Mouse (Mus musculus) thymus, adult 2 months (tissue): ENCODE data around the gene Axin1. TPM values are rescaled to one million over a fixed set of nuclear protein-coding genes. Genes with fewer than 3 reads are reported as not detected.
"Not testable (repeated sequence)": the region's sequence is repeated elsewhere in the genome, so short reads cannot be mapped to it uniquely, and the experiment has no call there.

Experiments used
- DNase-seq: peaks from one replicate; pipeline ENCODE4 v3.0.0; 2021
- H3K27ac ChIP-seq: fragments of 200-500 bp; 2 replicates; pipeline ENCODE4 v1.5.1; 2012; ENCODE audit warnings: low read length, control low read depth; ENCODE audit not compliant: control insufficient read depth, insufficient read depth
- H3K27me3 ChIP-seq: fragments of 200-500 bp; 2 replicates; pipeline ENCODE4 v1.6.1; 2012; ENCODE audit warnings: mild to moderate bottlenecking, low read length, moderate library complexity, mixed read lengths; ENCODE audit not compliant: control insufficient read depth, insufficient read depth
- H3K36me3 ChIP-seq: fragments of 200-500 bp; 2 replicates; pipeline ENCODE4 v1.6.1; 2012; ENCODE audit warnings: mild to moderate bottlenecking, low read length, moderate library complexity; ENCODE audit not compliant: control insufficient read depth, insufficient read depth
- H3K4me1 ChIP-seq: fragments of 200-500 bp; replicated peaks from 2 replicates; pipeline ENCODE4 v1.6.1; 2012; ENCODE audit warnings: low read length; ENCODE audit not compliant: control insufficient read depth, insufficient read depth
- H3K4me3 ChIP-seq: fragments of 200-500 bp; 2 replicates; pipeline ENCODE4 v1.5.1; 2012; ENCODE audit warnings: mild to moderate bottlenecking, low read length, control low read depth, moderate library complexity; ENCODE audit not compliant: control insufficient read depth, insufficient read depth
- CTCF ChIP-seq: fragments of 200-500 bp; IDR thresholded peaks from 2 replicates; pipeline ENCODE4 v1.5.1; 2012; ENCODE audit warnings: mild to moderate bottlenecking, control low read depth, low read length, moderate library complexity, borderline replicate concordance; ENCODE audit not compliant: control insufficient read depth, poor library complexity, insufficient read depth; ENCODE audit errors: extremely low read depth
- POLR2A ChIP-seq: fragments of 200-500 bp; IDR thresholded peaks from 2 replicates; pipeline ENCODE4 v1.6.1; 2012; ENCODE audit warnings: mild to moderate bottlenecking, low read length, control low read depth, moderate library complexity; ENCODE audit not compliant: control insufficient read depth, poor library complexity, insufficient read depth; ENCODE audit errors: extremely low read depth
- WGBS: fragments of 180-500 bp; shearing (Covaris S2); methylation state at CpG from one replicate; pipeline ENCODE4 v1.1.7; 2018; 5-methylcytosine and 5-hydroxymethylcytosine counted together
- polyA plus RNA-seq: library from polyadenylated mRNA; depleted of rRNA; stranded (reverse); fragments of >200 nt; gene quantifications from 2 replicates; pipeline ENCODE4 v1.2.3, GENCODE M21; 2012

Gene Axin1
- polyA plus RNA-seq, 1 experiment: 38.0 TPM

DNA sequence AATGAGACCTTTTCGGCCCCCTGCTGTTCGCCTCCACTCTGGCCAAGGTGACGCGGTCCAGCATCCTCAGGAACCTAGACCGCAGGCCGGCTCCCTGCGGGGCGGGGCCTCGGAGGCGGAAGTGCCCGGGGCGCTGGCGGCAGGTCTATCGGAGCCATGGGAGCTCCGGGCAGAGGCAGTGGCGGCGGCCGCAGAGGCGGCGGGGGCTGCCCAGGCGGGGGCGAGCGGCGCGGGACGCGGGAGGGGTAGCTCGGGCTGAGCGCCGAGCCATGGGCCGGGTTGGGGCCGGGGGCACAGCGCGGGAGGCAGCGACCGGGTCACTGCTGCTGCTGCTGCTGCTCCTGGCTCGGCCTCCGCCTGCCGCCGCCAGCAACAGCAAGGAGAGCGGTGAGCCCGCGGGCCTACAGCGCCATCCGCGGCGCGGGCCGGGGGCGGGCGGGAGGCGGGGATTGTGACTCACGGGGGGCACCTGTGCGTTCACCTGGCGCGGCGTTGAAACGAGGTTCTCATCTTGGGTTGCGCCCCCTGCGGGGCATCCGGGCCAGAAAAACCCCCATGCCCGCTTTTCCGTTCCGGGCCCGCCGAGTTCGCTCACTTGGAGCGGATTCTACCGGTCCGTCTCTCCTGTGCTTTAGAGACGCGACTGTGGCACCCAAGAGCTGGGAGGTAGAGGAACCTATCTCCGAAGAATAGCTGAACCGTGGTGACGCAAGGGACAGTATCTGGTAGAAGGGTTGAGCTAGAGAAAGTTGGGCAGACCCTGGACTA is 25.1 kb upstream of the Axin1 start, which contains the start of gene Tmem8:
TSS of gene Tmem8 (plus strand) at position 119 of the 768 bp plus-strand sequence.
- WGBS: 2% methylated on average over 73 of the region's 75 CpGs
- H3K4me3 ChIP-seq: peak within 1 kb of the TSS; percentile 84
- peak; percentile 81 for DNase-seq
- no peak within 1 kb of the TSS for H3K27ac ChIP-seq
- H3K4me1 ChIP-seq: peaks cover 9% of the 10 kb centered on the region
- H3K27me3 ChIP-seq: no peaks in the 10 kb centered on the region
- H3K36me3 ChIP-seq: no peaks in the 10 kb centered on the region
- TF ChIP-seq POLR2A (no peak), CTCF (peak; percentile 70; the same call in 1 of the 2 replicates)

DNA sequence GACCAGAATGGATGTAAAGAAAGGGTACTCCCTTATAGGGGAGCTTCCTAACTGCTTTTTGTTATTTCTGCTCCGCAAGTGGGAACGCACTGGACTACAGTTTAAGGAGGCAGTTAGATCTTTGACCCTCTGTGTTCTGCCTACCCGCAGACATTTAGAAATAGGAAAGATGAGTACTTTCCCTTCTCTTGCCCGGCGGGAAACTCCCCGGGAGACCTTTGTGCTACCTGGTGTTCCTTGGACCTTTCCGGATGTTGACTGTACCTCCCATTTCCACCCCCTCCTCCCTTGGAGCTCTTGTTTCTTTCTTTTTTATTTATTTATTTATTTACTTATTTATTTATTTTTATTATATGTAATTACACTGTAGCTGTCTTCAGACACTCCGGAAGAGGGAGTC is 24.4 kb upstream of the Axin1 start:
- no peak overlapping the region for H3K27ac ChIP-seq
- no peaks in the 10 kb centered on the region for H3K36me3 ChIP-seq
- H3K27me3 ChIP-seq: no peaks in the 10 kb centered on the region
- TF ChIP-seq CTCF: no peak
- no peak for TF ChIP-seq POLR2A
- no peak for DNase-seq
- WGBS: 35% methylated on average over 8 of the region's 8 CpGs
- peaks cover 9% of the 10 kb centered on the region for H3K4me1 ChIP-seq
- peak overlapping the region; percentile 84; the same call in 1 of the 2 replicates for H3K4me3 ChIP-seq

DNA sequence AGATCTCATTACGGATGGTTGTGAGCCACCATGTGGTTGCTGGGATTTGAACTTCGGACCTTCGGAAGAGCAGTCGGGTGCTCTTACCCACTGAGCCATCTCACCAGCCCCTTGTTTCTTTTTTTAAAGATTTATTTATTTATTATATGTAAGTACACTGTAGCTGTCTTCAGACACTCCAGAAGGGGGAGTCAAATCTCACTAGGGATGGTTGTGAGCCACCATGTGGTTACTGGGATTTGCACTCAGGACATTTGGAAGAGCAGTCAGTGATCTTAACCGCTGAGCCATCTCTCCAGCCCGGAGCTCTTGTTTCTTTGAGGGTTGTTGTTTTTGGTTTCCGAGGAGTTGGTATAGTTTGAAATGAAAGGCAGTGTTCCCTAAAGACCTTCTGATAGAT is 24.0 kb upstream of the Axin1 start:
- H3K4me3 ChIP-seq, H3K27ac ChIP-seq, H3K36me3 ChIP-seq, H3K27me3 ChIP-seq, DNase-seq, H3K4me1 ChIP-seq: not testable (repeated sequence)
- 91% methylated on average over 7 of the region's 7 CpGs for WGBS

DNA sequence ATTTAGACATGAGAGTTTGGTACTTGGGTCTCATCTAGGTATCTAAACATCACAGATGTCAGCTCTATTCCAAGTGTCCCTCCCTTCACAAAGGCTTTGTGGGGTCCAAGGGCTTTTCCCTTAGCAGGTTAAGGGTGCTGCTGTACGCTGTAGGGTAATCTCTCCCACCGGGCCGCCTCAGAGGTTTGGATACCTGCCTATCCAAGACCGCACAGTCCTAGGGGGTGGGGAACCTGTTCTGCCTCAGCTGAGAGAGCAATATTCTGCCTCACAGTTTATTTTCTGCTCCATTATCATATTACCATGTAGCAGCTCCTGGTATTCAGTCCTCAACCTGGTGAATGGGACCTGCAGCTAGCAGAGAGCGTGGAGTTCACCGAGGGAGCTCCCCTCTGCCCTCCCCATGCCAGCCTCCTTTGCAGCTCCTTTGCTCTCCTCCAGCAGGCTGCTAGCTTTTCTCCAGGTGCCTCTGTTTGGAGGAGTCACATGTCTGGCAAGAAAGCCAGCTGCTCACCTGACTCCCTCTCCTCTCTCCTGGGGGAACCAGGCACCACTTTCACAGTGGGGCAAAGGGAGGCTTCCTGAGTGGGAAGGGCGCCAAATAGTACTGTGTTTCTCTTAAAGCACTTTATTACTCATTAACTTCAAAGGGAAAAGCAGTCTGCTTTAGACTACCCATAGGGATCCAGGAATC is 23.1 kb upstream of the Axin1 start:
- no peak for TF ChIP-seq POLR2A
- no peak for TF ChIP-seq CTCF
- Histone ChIP-seq H3K36me3 (no peaks in the 10 kb centered on the region), H3K27me3 (no peaks in the 10 kb centered on the region), H3K4me3 (no peak overlapping the region), H3K27ac (no peak overlapping the region), H3K4me1 (peaks cover 14% of the 10 kb centered on the region)
- DNase-seq: no peak
- WGBS: 95% methylated on average over 7 of the region's 7 CpGs

DNA sequence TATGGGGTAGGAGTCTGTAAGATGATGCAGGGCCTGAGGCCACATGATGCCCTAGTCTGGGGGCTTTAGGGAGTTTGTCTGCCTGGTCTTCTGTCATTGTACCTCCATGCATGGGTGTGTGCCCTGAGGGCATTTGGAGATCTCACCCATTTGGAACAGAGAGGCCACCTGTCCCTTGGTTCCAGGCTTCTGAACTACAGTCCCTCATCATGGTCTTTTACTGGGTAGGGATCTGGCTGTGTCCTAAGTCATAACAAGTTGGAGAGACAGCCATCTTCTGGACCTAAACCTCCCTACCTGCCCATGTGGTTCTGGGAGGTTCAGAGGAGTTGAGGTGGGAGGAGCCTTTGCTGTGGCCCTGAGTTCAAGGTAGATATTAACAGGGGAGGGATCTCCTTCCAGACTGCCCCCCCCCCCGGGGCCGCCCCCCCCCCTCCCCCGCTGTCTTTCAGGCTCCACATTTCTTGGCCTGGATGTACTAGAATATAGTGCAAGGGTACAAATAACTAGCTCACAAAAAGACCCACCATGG is 22.5 kb upstream of the Axin1 start:
- WGBS: 79% methylated on average over 3 of the region's 3 CpGs
- Histone ChIP-seq H3K27me3 (no peaks in the 10 kb centered on the region), H3K4me3 (no peak overlapping the region), H3K4me1 (peaks cover 15% of the 10 kb centered on the region), H3K27ac (no peak overlapping the region), H3K36me3 (no peaks in the 10 kb centered on the region)
- TF ChIP-seq POLR2A (no peak), CTCF (no peak)
- DNase-seq: no peak

DNA sequence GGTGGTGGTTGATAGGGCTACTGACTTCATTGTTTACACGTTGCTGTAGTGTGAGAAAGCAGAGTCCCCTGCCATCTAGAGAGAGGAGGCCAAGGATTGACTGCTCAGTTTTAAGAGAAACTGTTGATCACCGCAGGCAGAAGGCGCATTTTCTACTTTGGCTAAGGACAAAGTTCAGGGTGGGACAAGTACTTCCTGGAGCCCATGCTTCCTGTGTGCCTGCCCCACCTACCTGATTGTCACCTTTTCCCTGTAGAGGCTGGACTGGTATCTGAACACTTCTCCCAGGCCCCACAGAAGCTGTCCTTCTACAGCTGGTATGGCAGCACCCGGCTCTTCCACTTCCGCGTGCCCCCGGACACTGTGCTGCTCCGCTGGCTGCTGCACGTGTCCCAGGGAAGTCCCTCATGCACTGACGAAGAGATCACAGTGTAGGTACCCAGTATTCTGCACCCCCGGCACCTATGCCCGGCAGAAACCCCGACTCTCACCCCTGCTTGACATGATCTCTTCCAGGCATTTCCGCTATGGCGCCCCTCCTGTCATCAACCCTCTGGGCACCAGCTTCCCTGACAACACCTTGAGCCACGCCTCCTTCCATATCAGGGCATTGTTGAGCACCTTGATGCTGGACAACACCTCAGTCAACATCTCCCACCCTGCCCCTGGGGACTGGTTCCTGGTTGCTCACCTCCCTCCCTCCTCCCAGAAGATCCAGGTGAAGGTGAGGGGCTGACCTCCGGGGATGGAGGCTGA is 21.8 kb upstream of the Axin1 start:
- H3K27ac ChIP-seq: no peak overlapping the region
- H3K4me1 ChIP-seq: peaks cover 15% of the 10 kb centered on the region
- H3K36me3 ChIP-seq: no peaks in the 10 kb centered on the region
- DNase-seq: no peak
- TF ChIP-seq CTCF: no peak
- no peak for TF ChIP-seq POLR2A
- no peaks in the 10 kb centered on the region for H3K27me3 ChIP-seq
- no peak overlapping the region for H3K4me3 ChIP-seq
- 93% methylated on average over 17 of the region's 17 CpGs for WGBS
